Mouse (Mus musculus): ENCODE data around the gene Sdk2.

Sdk2 gene

DNA sequence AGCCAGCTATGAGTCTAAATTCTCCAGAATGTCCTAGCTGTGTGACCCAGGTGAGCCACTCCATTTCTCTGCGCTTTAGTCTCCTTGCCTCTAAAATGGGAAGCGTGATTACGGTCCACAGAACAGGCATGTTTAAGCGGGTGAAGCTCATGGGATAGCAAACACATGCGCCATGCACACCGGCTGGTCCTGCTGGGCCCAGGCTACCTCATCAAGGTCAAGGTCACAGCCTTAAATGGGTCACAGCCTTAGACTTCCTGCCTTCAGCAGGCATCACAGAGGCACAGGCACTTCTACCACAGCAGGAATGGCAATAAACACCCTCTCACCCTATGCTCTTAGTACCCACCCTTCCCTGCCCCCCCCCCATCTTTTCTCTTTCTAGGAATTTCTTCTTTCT is 72.9 kb downstream of the Sdk2 start:
- DNase-seq (ENCODE audit: low read depth in 2 of 2, low spot score in 2 of 2) = no peak

DNA sequence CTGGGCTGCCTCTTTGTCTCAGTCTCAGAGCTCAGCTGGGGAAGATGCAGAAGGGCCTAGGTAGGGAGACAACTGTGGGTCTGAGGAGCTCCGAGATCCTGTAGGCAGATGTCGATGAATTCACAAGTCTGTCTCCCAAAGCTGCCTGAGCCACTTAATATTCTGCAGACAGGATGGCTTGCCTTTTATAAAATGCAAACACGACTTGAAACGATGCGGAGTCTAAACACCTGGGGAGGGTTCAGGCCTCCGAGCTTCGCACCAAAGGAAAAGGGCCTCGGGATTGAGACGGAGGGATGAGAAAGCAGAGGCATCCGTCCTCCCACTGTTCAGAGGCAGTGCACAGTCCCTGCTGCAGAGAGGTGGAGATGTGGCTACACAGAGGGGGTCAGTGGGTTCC is 74.0 kb downstream of the Sdk2 start:
- DNase-seq (ENCODE audit: low read depth in 2 of 2, low spot score in 2 of 2) = no peak

DNA sequence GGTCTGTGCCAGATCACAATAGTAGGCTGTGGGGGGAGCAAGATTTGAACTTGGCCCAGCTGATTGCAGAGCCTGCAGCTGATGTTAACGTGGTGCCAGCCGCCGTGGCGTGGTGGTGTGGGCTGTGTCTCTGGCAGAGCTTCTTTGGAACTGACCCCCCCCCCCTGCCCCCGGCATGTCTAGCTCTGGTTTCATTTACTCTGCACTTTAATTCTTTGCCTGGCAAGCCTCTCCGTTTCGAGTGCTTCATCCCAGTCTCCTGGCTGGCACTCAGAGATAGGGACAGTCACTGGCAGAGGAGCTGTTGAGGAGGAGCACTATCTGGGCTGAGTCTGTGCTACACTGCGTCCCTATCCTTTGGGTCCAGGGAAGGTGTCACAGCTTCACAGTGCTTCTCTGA is 75.0 kb downstream of the Sdk2 start:
- no peak for DNase-seq (ENCODE audit: low read depth in 2 of 2, low spot score in 2 of 2)

DNA sequence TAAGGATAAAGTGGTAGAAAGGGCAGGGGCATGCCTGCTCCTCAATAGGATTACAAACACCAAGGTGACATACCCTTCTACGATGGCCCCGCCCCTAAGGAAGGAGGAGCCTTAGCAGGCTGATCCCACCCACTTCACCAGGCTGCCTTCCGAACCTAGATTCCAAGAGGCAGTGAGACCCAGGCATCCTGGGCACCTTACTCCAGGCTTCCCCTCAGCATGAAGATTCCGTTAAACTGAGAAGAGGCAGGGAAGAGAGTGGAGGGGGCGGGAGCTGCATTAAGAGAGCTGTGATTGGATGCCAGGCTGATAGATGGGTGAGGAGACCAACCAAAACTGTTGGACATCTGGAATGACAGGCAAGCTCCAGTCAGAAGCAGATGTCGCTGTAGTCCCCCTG is 76.4 kb downstream of the Sdk2 start:
- no peak for DNase-seq (ENCODE audit: low read depth in 2 of 2, low spot score in 2 of 2)

DNA sequence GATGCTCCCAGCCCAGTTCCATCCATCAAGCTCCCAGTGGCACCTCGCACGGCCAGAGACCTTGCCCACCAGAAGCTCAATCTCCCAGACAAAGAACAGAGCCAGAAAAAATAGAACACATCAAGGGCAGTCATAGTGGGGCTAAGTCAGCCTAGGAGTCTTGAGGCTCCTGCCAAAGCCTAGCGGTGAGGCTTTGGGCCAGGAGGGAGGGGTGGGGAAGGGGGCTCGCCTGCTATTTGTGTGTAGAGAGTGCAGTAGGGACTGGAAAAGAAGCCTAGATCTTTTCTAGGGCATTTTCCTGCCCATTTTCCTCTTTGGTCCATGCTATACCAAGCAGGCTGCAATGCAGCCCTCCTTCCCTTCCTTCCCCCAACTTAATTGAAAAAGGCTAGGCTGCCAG is 76.8 kb downstream of the Sdk2 start:
- DNase-seq (ENCODE audit: low read depth in 2 of 2, low spot score in 2 of 2) = no peak

DNA sequence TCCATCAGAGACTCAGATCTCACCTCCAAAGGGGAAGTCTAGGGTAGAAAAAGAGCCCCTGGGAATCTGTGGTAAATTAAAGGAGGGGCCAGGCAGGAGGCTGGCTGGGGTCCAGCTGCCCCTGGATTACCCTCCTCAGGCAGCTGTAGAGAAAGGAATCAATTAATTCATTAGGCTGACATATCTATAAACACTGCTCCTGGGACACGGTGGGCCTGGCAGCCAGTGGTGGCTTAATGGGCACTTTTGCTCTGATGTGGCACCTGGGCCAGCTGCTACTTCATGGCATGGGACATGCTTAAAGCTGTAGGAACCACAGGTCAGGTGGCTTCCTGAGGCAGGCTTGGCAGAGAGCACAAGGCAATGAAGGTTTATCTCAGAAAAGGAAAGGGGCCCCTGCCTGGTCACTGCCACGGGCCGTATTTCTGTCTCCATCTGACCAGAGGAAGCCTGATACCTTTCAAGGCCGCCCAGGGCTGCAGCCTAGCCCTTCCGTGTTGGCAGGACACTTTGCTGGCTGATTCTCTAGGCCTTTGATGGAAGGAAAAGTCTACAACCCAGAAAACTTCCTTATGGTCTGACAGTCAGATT is 80.9 kb downstream of the Sdk2 start:
- DNase-seq (ENCODE audit: low read depth in 2 of 2, low spot score in 2 of 2) = no peak

DNA sequence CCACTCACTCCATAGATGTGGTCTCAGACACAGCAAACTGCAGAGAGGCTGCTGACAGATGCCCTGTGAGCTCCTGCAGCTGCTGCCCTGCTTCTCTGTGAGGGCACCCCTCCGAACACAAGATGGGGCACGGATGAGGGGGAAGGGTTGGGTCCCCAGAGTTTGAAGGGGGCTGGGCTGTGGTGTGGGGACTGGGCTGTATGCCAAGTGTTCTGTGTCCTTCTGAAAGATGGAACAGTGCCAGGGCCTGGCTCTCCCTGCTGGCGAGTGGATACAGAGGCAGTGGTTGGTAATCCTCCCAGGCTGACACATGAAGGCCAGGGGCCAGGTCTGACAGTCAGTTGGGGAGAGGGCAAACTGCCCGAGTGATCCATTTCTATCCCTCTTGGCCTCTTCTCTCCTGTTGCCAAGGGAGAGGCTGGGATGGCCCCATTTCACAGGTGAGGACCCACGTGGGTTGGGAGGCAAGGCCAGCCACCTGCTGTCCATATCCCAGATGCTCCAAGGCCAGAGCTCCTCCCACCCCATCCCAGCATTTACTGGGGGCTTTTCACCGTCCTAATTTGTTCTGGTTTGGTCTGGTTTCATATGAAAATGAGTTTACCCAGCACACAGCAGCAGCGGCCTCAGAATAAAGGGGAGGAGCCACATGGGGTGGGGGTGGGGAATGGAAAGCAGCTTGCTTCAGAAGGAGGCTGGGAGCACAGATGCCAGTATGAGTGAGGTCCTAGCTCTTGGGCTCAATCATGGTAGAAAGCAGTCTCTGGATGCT is 84.9 kb downstream of the Sdk2 start:
- DNase-seq (ENCODE audit: low read depth in 2 of 2, low spot score in 2 of 2) = no peak

DNA sequence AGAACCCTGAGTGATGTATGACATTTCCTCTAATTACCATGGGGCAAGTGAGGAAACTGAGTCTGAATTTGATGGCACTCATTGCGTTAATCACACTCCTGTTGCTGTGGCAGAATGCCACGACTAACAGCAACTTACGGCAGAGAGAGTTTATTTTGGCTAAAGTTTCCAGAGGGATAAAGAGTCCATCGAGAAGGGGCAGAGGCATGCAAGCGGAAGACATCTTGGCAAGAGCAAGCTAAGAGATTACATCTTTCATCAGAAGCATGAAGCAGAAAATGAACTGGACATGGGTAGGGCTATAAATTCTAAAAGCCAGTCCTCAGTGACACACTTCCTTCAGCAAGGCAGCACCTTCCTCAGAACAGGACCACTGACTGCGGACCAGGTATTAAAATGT is 85.8 kb downstream of the Sdk2 start:
- no peak for DNase-seq (ENCODE audit: low read depth in 2 of 2, low spot score in 2 of 2)

DNA sequence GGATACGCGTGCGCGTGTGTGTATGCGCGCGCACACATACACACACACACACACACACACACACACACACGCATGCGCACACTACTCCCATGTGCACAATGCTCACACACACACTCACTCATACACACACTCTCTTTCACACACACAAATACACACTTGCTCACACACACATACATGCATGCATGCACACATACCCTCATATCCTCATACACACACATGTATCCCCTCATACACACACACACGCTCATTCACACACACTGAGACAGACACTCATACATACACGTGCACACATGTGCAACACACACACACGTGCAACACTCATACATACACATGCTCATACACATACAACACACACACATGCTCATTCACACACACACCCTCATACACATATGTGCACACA is 88.5 kb downstream of the Sdk2 start:
- no peak for DNase-seq (ENCODE audit: low read depth in 2 of 2, low spot score in 2 of 2)

DNA sequence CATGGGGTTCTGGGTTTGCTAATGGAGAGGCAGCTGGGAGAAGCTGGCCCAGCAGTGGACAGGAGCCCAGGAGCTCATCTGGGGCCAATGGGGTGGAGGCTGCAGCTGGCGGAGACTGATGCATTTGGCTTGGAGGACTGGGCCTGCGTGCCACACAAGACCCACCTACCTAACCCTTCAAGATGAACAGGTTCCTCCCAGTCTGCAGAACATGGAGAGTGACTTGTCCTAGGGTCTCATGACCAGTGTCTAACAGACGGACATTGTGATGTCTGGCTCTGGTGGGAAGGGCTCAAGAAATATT is 91.2 kb downstream of the Sdk2 start:
- no peak for DNase-seq (ENCODE audit: low read depth in 2 of 2, low spot score in 2 of 2)

DNA sequence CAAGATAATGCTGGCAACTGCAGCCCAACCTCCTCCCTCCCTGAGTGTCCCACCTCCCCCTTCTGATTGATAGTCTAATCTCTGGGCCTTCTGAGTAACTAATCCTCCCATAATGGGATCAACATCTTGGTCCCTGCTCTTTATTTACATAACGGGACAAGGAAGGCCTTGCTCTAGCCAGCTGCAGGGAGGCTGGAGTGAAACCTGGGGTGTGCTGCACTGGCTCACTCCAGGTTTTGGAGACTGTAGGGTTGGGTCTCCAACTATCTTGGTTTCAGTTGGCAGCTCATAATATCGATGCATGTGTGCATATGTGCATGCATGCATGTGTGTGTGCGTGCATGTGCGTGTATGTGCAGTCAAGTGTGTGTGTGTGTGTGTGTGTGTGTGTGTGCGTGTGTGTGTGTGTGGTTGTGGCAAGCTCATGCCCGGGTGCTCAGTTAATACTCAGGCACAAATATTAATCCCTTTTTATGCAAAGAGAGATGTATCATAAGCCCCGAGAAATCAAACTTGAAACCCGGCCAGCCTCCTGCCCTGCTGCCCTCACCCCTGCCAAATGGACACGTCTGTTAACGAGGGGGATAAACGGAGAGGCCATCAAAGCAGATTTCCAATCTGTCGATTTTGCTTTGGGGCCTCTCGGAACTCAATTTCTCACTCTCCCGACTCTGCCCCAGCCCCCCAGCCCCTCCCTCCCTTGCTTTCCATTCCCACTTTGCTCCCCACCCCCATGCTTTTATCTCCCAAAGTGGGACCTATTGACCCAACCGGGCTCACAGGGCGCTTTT is 91.8 kb downstream of the Sdk2 start:
- no peak for DNase-seq (ENCODE audit: low read depth in 2 of 2, low spot score in 2 of 2)

DNA sequence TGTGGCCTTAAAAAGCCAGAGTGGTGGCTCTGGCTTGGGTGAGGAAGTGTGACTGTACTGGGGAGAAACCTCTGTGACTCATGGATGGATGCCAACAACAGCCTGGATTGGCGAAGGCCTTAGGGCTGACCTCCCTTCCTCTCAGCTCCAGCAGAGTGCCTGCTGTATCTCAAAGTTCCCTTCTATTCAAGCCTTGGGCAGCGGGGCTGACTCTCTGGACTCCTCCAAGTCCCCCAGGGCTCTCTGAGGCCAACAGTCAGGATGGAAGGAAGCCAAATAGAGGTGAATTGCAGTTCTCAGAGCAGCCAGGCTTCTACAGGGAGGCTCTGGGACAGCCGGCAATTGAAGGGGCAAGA is 94.4 kb downstream of the Sdk2 start:
- DNase-seq (ENCODE audit: low read depth in 2 of 2, low spot score in 2 of 2) = no peak

DNA sequence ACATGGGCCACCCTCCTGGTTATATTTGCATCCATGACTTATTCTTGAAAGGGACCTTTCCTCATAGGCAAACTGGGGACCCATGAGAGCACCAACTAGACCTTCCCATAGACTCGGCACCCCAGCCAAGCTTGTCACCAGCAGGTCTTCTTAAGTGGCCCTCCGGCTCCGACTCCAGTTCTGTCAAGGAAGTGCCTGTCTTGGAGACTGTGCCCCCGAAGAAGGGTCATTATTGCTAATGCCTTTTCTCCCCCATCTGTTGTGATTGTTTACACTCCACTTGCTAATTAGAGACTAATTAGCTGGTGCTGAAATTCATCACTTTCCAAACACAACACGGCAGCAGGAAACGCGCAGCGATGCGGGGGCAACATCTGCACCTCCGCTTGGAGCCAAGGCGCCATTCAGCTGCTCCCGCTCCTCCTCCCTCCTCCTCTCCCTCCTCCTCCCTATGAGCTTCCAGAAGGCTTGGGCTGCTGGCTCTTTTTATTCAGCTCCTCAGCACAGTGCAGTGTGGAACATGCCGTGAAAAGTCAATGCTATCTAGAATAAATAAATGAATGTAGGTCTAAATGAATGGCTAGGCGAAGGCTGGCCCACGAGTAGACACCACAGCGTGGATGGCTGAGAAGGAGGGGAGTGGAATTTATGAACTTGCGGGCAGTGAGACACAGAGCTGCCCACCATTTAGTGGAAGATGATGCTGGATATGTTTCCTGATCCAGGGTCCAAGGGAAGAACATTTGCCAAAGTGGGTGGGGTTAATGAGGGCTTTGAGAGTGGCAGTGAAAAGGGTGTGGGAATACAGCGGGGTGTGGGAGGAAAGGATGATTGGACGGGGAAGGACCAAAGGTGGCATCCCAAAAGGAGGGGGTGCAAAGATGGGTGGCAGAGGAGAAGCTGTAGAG is 95.0 kb downstream of the Sdk2 start:
- DNase-seq (ENCODE audit: low read depth in 2 of 2, low spot score in 2 of 2) = no peak

DNA sequence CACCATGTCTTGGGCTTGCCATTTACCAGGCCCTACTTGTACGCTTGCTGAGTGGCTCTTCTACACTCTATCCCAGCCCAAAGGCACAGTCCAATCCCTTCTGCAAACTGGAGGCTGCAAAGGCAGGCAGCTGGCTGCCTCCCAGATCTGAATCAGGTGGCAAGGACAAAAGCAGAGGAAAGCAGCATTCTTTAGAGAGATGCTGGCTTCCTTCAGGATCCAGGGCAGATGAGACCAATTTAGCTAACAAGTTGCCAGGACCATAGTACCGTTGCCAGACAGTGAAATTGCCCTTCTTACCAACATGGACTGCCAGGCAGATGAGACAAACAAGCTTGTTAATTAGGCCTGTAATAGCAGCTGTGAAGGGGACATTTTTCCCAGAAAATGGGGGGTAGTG is 96.8 kb downstream of the Sdk2 start:
- no peak for DNase-seq (ENCODE audit: low read depth in 2 of 2, low spot score in 2 of 2)

DNA sequence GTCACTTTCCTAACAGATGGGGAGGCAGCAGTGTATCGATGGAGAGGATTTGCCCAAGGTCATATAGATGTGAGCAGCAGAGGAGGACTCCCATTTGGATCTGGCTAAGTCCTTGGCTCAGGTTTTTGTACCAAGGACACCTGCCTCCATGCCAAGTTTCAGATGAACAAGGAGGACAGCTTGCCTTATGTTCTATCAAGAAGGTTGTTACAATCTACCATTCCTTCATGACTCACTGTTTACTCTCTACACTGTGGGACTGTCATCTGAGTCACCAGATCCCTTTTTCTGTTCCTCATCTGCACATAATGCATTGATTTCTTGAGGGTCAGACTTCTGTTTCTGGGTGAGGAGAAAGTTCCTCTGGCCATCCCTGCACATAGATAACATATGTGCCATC is 101.6 kb downstream of the Sdk2 start:
- DNase-seq (ENCODE audit: low read depth in 2 of 2, low spot score in 2 of 2) = no peak

DNA sequence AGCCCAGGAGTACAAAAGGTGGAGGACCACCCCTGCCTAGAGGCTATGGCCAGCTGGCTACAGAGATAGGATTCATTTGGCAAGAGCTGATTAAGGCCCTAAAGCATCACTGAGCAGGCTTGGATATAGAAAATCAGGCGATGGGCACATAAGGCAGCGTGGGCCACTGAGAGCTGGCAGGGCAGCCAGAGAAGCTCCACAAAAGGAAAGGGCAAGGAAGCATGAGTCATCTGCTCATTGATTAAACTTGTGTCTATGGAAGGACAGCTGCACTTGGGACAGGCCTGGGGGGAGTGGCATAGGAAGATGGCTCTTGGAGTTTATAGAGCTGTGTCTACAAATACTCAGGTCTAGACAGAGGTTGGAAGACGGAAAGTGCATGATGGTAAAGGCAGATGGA is 104.1 kb downstream of the Sdk2 start:
- DNase-seq (ENCODE audit: low read depth in 2 of 2, low spot score in 2 of 2) = no peak

DNA sequence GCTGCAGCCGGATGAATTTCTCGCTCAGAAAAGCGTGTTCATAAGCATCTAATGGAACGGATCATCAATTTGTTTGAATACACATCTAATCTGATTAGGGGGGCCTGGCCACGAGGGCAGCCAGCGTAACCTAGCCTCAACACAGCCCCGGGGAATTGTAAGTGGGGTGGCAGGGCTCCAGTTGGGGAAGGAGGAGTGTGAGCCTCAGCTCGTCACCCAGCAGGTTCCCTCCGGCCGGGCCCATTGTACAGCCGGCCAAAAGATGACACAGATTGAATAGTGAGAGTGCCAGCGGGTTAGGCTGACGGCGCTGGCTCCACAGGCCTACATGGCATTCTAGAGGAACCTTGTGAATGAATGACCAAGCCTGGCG is 115.2 kb downstream of the Sdk2 start:
- DNase-seq (ENCODE audit: low read depth in 2 of 2, low spot score in 2 of 2) = no peak

DNA sequence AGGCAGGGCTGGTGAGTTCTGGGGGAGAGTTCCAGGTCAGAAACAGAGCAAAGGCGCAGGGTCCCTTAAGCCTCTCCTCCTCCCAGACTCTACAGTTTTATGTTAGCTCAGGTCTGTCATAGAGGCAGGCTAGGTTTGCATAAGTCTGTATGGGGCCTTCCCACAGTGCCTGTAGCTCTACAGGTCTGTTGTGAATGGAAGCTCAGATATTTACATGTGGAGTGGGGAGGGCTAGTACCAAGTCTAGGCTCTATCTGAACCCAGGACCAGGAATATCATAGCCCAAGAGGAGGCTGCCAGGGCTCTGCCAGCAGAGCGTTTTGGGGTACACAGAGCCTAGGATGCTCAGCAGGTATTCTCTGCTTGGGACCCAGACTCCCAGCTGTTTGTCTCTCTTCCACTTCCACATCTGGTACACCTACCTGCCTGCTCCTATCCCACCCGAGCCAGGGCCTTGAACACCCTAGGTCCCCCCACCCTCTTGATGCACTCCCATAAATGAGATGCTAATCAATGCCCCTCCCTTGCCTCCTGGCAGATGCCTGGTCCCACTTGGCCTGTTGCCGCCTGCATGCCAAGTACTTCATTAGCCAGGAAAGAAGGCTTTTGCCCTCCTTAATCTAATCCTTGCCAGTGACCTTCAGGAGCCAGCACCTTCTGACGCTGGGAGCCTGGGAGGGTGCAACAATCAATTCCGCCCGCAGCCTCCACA is 115.8 kb downstream of the Sdk2 start:
- DNase-seq (ENCODE audit: low read depth in 2 of 2, low spot score in 2 of 2) = no peak

DNA sequence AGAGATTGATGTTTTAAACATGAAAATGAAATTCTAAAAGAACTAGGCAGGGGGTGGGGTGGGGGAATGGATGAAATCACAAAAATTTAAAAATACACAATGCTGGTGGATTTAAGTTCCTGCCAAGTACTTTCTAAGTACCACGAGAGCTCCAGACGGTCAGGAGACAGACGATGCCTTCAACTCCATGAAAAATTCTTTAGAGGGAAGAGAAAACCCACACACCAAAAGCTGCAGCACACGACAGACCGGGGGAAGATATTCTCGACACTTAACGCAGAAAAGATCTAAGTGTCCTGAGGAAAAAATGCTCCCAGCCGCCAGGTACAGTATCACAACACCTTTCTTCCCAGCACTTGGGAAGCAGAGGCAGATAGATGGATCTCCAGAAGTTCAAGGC is 118.2 kb downstream of the Sdk2 start:
- DNase-seq (ENCODE audit: low read depth in 2 of 2, low spot score in 2 of 2) = no peak

DNA sequence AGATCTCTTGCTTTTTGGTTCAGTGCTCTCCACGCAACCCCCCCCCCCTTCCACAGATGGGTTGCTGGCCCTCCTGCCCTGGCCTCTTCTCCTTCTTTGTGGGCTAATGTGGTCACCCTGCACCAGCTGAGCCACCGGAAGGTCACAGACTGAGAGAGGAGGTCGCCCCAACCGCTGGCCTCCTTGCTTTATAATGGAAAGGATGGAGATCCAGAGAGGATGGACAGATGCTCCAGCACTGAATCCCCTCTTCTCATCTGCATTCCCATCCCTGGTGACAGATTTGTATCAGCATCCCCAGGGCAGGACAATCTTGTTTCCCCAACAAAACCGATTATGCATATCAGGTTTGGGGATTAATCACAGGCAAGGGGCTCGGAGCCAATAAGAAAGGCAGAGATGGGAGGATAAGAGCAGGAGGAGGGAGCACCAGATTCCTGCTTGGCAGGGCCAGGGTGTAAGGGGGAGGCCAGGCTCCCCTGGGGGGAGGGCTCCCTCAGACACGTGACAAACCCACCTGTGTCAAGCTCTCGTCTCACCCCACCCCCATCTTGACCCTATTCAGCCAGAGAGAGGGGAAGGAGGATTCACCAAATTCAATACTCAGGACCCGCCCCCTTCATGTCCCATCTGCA is 124.6 kb downstream of the Sdk2 start:
- DNase-seq (ENCODE audit: low read depth in 2 of 2, low spot score in 2 of 2) = no peak

DNA sequence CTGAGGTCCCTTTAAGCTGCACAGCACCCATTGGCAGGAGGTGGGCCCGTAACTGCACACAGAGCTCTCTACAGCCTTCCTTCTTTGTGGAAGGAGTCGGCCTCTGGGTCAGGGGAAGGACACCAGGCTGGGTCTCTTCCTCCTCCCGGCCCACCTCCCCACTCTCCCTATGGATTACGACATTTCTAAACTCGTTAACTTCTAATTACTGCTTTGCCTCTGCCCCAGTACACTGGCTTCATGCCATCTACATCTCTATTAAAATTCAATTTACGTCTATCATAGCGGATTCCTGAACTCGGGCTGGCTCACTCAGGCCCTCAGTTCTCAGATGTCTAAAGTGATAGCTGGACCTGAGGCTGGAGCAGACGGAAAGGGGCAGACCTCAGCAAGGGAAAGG is 133.2 kb downstream of the Sdk2 start:
- DNase-seq (ENCODE audit: low read depth in 2 of 2, low spot score in 2 of 2) = no peak

All from CD8-positive naive resting alpha-beta T cell, adult 2 months (primary cell).